Mouse (Mus musculus) liver, embryonic 11.5 days (tissue): ENCODE measurements around the gene Psme3. TPM values are rescaled to one million over a fixed set of nuclear protein-coding genes. Genes with fewer than 3 reads are reported as not detected.
A peak's percentile ranks its signal among the peaks of the same experiment; 100 is the strongest.

Experiments
- ATAC-seq: fragments of 200-750 bp; cut with Nextera tagmentation; replicated peaks from 2 replicates; pipeline ENCODE4 v1.8.0; 2017; ENCODE audit warnings: moderate number of reproducible peaks, mild to moderate bottlenecking, moderate TSS enrichment, moderate library complexity; ENCODE audit not compliant: low FRiP score
- DNase-seq: peaks from one replicate; pipeline ENCODE4 v3.0.0-alpha.2; 2017; ENCODE audit warnings: low spot score
- H3K27ac ChIP-seq: fragments of 300-500 bp; sonication (generic); 2 replicates; pipeline ENCODE4 v1.5.1; 2014; ENCODE audit warnings: mild to moderate bottlenecking, low read depth, low read length, control low read depth
- H3K27me3 ChIP-seq: fragments of 300-500 bp; sonication (generic); replicated peaks from 2 replicates; pipeline ENCODE4 v1.6.1; 2014; ENCODE audit warnings: low read length, mixed read lengths; ENCODE audit not compliant: control insufficient read depth, insufficient read depth
- H3K36me3 ChIP-seq: fragments of 300-500 bp; sonication (generic); 2 replicates; pipeline ENCODE4 v1.6.1; 2014; ENCODE audit warnings: mild to moderate bottlenecking, low read length, moderate library complexity, mixed read lengths; ENCODE audit not compliant: control insufficient read depth, insufficient read depth
- H3K4me1 ChIP-seq: fragments of 300-500 bp; sonication (generic); replicated peaks from 2 replicates; pipeline ENCODE4 v1.6.1; 2014; ENCODE audit warnings: low read length, mixed read lengths; ENCODE audit not compliant: control insufficient read depth, insufficient read depth
- H3K4me2 ChIP-seq: fragments of 300-500 bp; sonication (generic); 2 replicates; pipeline ENCODE4 v1.6.1; 2014; ENCODE audit warnings: mild to moderate bottlenecking, control low read depth, moderate library complexity
- H3K4me3 ChIP-seq: fragments of 300-500 bp; sonication (generic); 2 replicates; pipeline ENCODE4 v1.5.1; 2014; ENCODE audit warnings: low read depth, low read length, control low read depth
- H3K9ac ChIP-seq: fragments of 300-500 bp; sonication (generic); 2 replicates; pipeline ENCODE4 v1.6.1; 2014; ENCODE audit warnings: low read depth, low read length, control low read depth
- H3K9me3 ChIP-seq: fragments of 300-500 bp; sonication (generic); 2 replicates; pipeline ENCODE4 v1.6.1; 2016; ENCODE audit warnings: low read length, inconsistent platforms, mixed read lengths; ENCODE audit not compliant: control insufficient read depth
- WGBS: fragments of 180-500 bp; shearing (Covaris S2); extraction: QIAGEN DNeasy Blood & Tissue Kit; methylation state at CpG from one replicate; pipeline ENCODE4 v1.1.7; 2014; 5-methylcytosine and 5-hydroxymethylcytosine counted together
- polyA plus RNA-seq: library from polyadenylated mRNA; unstranded; fragments of >200 nt; fragmentation: Nextera tagmentation; extraction: Ambion mirVana; gene quantifications from 2 replicates; pipeline ENCODE4 v1.2.1, GENCODE M21; 2014

Gene Psme3
- polyA plus RNA-seq: 201 and 221 TPM in 2 replicates

DNA sequence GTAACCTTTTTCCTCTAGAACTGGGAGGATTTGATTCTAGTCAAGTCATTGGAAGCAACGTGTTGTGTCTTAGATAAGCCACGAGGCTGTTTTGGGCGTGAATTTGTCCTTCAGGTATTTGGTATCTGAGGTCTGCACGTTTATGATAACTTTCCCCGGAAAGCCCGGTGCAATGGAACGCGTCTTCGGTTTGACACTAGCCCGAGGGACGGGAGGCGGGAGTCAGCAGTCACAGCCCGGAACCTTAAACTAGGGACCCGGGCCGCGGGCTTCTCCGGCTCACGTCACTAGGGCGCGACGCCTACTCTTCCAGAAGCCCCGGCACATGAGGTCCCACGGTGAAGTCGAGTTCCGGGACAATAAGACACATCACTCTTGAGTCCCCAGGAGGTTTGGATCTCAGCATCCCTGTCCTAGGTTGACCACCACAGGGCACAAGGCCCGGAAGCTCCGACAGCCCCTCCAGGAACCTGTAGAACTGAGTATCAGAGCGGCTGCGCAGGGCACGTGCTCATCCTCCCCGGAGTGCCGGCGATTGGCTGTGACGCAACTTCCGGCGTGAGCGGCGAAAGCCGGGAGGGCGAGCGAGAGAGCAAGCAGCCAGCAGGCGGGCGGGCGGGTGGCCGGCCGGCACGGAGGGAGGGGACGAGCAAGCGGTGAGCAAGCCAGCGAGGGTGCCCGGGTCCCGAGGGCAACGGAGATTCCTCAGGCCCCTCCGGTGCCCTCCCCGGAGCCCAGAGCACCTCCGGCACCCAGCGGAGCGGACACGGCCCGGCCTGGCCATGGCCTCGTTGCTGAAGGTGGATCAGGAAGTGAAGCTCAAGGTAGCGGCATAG lies at the start of gene Psme3:
Gene Psme3 (plus strand): TSS at position 549 of the 836 bp plus-strand sequence.
- peak; percentile 95 for DNase-seq
- peaks cover 13% of the 10 kb centered on the region; the same call in 1 of the 2 replicates for H3K4me1 ChIP-seq
- H3K4me2 ChIP-seq: peak within 1 kb of the TSS; percentile 90
- no peaks in the 10 kb centered on the region for H3K9me3 ChIP-seq
- peak within 1 kb of the TSS; percentile 99 for H3K27ac ChIP-seq
- peak within 1 kb of the TSS; percentile 98 for H3K4me3 ChIP-seq
- peak; percentile 92 for ATAC-seq
- H3K9ac ChIP-seq: peak within 1 kb of the TSS; percentile 92
- peaks cover 23% of the 10 kb centered on the region for H3K36me3 ChIP-seq
- H3K27me3 ChIP-seq: no peaks in the 10 kb centered on the region
- under 1% methylated on average over 62 of the region's 62 CpGs for WGBS

DNA sequence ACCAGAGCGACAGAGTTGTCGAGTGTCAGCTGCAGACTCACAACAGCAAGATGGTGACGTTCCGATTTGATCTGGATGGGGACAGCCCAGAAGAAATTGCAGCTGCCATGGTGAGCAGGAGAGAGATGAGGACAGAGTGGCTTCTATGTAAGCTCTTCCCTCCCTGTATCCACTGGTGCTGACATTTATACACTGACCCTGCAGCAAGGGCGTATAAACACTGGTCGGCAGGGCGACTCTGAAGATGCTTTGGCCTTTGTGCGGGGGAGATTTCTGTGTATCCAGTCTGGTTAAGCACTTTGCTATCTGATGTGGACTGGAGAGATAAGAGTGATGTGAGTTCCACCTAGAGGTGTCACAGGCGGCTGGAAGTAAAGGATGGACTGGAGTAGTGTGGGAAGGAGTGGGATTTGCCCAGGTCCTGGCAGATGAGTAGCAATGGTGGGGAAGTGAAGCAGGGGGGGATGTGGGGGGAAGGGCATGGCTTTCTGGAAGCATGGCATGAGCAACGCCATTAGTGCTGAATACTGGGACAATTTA lies 46.4 kb upstream of the Psme3 start:
- Histone ChIP-seq H3K27ac (0 out of 2 replicates have a peak overlapping the region, but pooled peaks have one; percentile 50), H3K27me3 (peaks cover 10% of the 10 kb centered on the region), H3K4me3 (no peak overlapping the region), H3K4me1 (peaks cover 19% of the 10 kb centered on the region; the same call in 1 of the 2 replicates), H3K9ac (no peak overlapping the region), H3K9me3 (no peaks in the 10 kb centered on the region), H3K4me2 (peak overlapping the region; percentile 28; the same call in 1 of the 2 replicates), H3K36me3 (peaks cover 5% of the 10 kb centered on the region; the same call in 1 of the 2 replicates)
- WGBS: 25% methylated on average over 10 of the region's 10 CpGs
- ATAC-seq (peak; percentile 45; the same call in 1 of the 2 replicates), DNase-seq (no peak)

DNA sequence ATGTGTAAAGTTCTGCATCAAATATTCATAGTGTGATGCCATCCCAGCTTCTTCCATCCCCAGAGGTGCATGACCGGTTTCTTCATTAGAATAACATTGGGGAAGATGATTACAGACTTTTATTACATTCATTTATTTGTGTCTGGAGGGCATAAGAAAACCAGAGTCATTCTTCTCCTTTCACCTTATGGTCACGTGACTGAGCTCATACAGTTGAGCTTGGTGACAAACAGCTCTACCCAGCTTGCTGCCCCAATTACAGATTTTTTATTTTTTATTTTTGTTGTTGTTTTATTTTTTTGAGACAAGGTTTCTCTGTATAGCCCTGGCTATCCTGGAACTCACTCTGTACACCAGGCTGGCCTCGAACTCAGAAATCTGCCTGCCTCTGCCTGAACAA lies 43.6 kb upstream of the Psme3 start:
- 81% methylated on average over 3 of the region's 3 CpGs for WGBS
- H3K4me1 ChIP-seq: peaks cover 18% of the 10 kb centered on the region
- peaks cover 5% of the 10 kb centered on the region; the same call in 1 of the 2 replicates for H3K36me3 ChIP-seq
- no peak overlapping the region for H3K27ac ChIP-seq
- no peak overlapping the region for H3K4me3 ChIP-seq
- H3K9me3 ChIP-seq: no peaks in the 10 kb centered on the region
- H3K27me3 ChIP-seq: no peaks in the 10 kb centered on the region; the same call in none of the 2 replicates
- ATAC-seq (no peak), DNase-seq (no peak)
- H3K4me2 ChIP-seq: no peak overlapping the region
- H3K9ac ChIP-seq: no peak overlapping the region

DNA sequence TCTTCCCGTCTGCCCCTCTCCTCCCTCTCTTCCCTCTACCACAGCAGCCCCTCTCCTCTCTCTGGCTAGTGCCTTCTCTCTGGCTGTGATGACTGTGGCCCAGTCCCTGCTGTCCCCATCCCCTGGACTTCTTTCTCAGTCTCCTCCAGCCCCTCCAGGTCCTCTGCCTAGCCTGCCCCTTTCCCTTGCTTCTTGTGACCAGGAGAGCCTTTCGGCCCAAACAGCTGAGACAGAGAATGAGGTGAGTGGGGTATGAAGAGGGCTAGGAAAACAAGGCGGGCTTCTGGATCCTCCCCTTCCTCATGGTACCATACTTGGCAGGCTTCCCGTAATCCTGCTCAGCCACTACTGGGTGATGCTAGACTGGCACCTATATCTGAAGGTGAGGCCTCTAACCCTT lies 40.7 kb upstream of the Psme3 start:
- 76% methylated on average over 4 of the region's 4 CpGs for WGBS
- Histone ChIP-seq H3K9me3 (no peaks in the 10 kb centered on the region), H3K4me2 (no peak overlapping the region), H3K4me3 (no peak overlapping the region), H3K27ac (no peak overlapping the region), H3K27me3 (no peaks in the 10 kb centered on the region), H3K9ac (no peak overlapping the region), H3K4me1 (peaks cover 14% of the 10 kb centered on the region), H3K36me3 (peaks cover 5% of the 10 kb centered on the region; the same call in 1 of the 2 replicates)
- DNase-seq (no peak), ATAC-seq (no peak)

DNA sequence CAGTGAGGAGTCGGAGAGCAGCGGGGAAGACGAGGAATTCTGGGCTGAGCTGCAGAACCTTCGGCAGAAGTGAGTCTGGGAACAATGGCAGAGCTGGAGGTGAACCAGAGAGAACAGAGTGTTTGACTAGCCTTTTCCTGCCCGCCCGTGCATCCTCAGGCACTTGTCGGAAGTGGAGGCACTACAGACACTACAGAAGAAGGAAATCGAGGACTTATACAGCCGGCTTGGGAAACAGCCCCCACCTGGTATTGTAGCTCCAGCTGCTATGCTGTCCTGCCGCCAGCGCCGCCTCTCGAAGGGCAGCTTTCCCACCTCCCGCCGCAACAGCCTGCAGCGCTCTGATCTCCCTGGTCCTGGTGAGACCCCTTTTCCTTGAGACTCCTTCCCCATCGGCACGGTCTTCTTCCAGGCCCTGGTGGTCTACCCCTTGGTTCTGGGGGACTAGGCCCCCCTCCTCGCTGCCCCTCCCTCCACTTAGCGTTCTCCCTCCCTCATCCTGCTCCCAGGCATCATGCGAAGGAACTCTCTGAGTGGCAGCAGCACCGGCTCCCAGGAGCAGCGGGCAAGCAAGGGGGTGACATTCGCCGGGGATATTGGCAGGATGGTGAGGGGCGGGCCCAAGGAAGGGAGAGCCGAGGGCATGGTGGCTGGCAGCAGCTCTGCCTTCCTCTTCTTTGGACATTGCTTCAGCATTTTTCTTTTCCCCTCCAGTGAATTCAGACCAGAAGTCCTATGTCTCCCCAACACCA lies 39.5 kb upstream of the Psme3 start:
- Histone ChIP-seq H3K4me3 (no peak overlapping the region), H3K27me3 (no peaks in the 10 kb centered on the region), H3K4me1 (peaks cover 14% of the 10 kb centered on the region), H3K4me2 (no peak overlapping the region), H3K9me3 (no peaks in the 10 kb centered on the region), H3K27ac (no peak overlapping the region), H3K9ac (no peak overlapping the region; the same call in 1 of the 2 replicates), H3K36me3 (peaks cover 5% of the 10 kb centered on the region; the same call in 1 of the 2 replicates)
- WGBS: 55% methylated on average over 27 of the region's 27 CpGs
- ATAC-seq (no peak), DNase-seq (no peak)

DNA sequence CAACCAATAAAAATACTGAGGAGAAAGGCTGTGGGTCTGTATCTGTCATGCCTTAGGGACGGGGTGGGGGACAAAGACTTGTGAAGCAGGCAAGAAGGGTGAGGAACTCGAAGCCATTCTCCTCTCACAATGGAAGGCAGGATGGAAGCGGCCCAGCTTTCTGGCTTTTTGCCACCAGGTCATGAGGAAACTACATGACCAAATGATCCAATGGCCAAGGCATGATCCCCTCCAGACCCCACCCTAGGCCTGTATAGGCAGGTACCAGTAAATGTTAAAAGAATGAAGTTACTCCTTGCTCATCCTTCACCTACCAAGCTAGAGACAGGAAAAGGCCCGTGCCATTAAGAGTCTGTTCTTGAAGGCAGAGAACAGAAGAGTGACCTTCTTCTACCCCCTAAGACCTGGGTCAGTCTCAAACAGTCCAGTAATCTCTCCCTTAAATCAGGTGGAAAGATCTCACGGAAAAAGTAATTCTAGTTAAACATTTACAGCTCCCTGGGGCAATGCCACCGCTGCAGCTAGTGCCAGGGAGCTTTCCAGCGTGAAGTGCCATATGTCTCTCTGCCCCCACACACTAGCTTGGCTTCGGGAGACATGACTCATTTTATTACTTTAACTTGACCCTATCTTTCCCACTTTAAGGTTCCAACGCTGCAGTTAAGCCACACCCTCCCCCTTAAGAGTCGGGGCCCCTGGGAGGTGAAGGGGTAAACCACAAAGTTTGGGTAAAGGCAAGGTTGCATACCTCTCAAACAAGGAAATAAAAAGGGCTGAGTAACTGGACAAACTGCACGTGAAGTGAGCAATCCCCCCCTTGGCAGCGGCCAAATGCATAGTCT lies 38.4 kb upstream of the Psme3 start:
- DNase-seq: no peak
- no peaks in the 10 kb centered on the region for H3K27me3 ChIP-seq
- H3K9me3 ChIP-seq: no peaks in the 10 kb centered on the region
- peaks cover 5% of the 10 kb centered on the region; the same call in 1 of the 2 replicates for H3K36me3 ChIP-seq
- H3K4me3 ChIP-seq: peak overlapping the region; percentile 84
- peak overlapping the region; percentile 40 for H3K27ac ChIP-seq
- peaks cover 14% of the 10 kb centered on the region for H3K4me1 ChIP-seq
- ATAC-seq: no peak
- peak overlapping the region; percentile 84 for H3K9ac ChIP-seq
- peak overlapping the region; percentile 83 for H3K4me2 ChIP-seq
- WGBS: 57% methylated on average over 12 of the region's 12 CpGs

DNA sequence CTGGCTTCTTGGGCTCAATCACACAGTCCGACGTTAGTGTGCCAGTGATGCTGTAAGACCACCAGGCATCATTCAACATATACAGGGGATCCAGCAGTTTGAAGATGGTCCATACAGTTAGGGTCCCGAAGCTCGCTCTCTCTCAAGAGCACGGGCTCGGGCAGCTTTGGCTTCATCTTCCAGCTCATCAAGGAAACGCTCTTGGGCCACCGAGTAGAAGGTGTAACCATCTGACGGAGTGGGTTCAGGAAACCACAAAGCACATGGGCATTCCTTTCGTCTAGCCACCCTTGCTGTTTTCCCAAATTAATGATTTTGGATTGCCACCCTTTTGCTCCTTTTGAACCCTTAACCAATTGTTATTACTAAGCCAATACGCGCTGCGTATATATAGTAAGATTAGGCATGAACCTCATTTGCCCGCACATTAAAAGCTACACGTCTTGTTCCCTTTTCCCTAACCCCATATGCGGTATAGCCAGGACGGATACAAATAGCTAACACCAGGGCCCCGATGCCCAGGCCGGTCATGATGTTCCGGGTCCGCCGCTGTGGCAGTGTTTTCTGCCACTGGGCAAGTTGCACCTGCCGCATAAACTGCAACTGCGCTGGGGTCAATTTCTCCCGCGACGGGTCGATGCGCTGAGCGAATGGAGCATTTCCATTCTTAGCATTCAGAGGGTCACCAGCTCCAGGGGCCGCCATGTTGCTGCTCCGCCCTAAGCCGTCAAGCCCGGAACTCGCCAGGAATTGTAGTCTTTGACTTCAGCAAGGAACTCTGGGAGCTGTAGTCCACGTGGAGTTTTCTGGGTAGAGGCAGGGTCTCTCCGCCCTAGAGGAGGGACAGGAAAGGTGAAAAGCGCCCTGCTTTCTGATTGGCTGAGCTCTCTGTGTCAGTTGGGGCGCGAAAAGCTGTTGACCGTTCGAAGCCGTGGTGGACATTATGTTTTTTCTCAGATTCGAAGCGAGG lies 37.5 kb upstream of the Psme3 start, which contains the start of the genes Cntd1 and Coa3:
Gene Cntd1 (plus strand): TSS at position 790 of the 970 bp plus-strand sequence.
Gene Coa3 (minus strand): TSS at position 892 of the 970 bp plus-strand sequence.
- Histone ChIP-seq H3K27ac (peak within 1 kb of the TSS; percentile 40), H3K9ac (peak within 1 kb of the TSS; percentile 84), H3K9me3 (no peaks in the 10 kb centered on the region), H3K4me1 (peaks cover 16% of the 10 kb centered on the region), H3K4me3 (peak within 1 kb of the TSS; percentile 84), H3K27me3 (no peaks in the 10 kb centered on the region), H3K36me3 (peaks cover 5% of the 10 kb centered on the region; the same call in 1 of the 2 replicates), H3K4me2 (peak within 1 kb of the TSS; percentile 83)
- peak; percentile 79 for DNase-seq
- 7% methylated on average over 45 of the region's 45 CpGs for WGBS
- peak; percentile 94 for ATAC-seq
